Mouse (Mus musculus) lung, postnatal 0 days (tissue): ENCODE data around the gene Ccdc24. TPM values are rescaled to one million over a fixed set of nuclear protein-coding genes. Genes with fewer than 3 reads are reported as not detected.

ENCODE experiments used
- ATAC-seq: fragments of 200-750 bp; cut with Nextera tagmentation; 2 replicates; pipeline ENCODE4 v1.8.0; 2017; ENCODE audit warnings: moderate library complexity
- DNase-seq: peaks from one replicate; pipeline ENCODE4 v3.0.0-alpha.2; 2016; ENCODE audit warnings: low spot score
- H3K27ac ChIP-seq: fragments of 300-500 bp; sonication (generic); 2 replicates; pipeline ENCODE4 v1.5.1; 2014; ENCODE audit warnings: antibody characterized with exemption, mild to moderate bottlenecking, low read length, mixed read lengths
- H3K27me3 ChIP-seq: fragments of 300-500 bp; sonication (generic); replicated peaks from 2 replicates; pipeline ENCODE4 v1.6.1; 2014; ENCODE audit warnings: low read length, mixed read lengths; ENCODE audit not compliant: insufficient read depth
- H3K36me3 ChIP-seq: fragments of 300-500 bp; sonication (generic); 2 replicates; pipeline ENCODE4 v1.6.1; 2014; ENCODE audit warnings: low read length, mixed read lengths; ENCODE audit not compliant: insufficient read depth
- H3K4me1 ChIP-seq: fragments of 300-500 bp; sonication (generic); 2 replicates; pipeline ENCODE4 v1.6.1; 2014; ENCODE audit warnings: antibody characterized with exemption, low read depth, low read length, mixed read lengths; ENCODE audit not compliant: insufficient read depth
- H3K4me2 ChIP-seq: fragments of 300-500 bp; sonication (generic); replicated peaks from 2 replicates; pipeline ENCODE4 v1.6.1; 2014; ENCODE audit warnings: low read depth, mild to moderate bottlenecking, low read length, moderate library complexity, mixed read lengths
- H3K4me3 ChIP-seq: fragments of 300-500 bp; sonication (generic); 2 replicates; pipeline ENCODE4 v1.5.1; 2014; ENCODE audit warnings: low read depth, low read length
- H3K9ac ChIP-seq: fragments of 300-500 bp; sonication (generic); replicated peaks from 2 replicates; pipeline ENCODE4 v1.6.1; 2014; ENCODE audit warnings: low read depth, mild to moderate bottlenecking
- H3K9me3 ChIP-seq: fragments of 300-500 bp; sonication (generic); 2 replicates; pipeline ENCODE4 v1.6.1; 2016; ENCODE audit warnings: low read length, mixed read lengths
- CTCF ChIP-seq: IDR thresholded peaks from 2 replicates; pipeline ENCODE4 v1.5.1; 2016; ENCODE audit warnings: antibody characterized with exemption, mild to moderate bottlenecking
- EP300 ChIP-seq: IDR thresholded peaks from 2 replicates; pipeline ENCODE4 v1.6.1; 2016; ENCODE audit warnings: antibody characterized with exemption, mild to moderate bottlenecking, control low read depth
- WGBS: fragments of 180-500 bp; shearing (Covaris S2); extraction: QIAGEN DNeasy Blood & Tissue Kit; methylation state at CpG from one replicate; pipeline ENCODE4 v1.1.7; 2014; 5-methylcytosine and 5-hydroxymethylcytosine counted together
- polyA plus RNA-seq: library from polyadenylated mRNA; unstranded; fragments of >200 nt; fragmentation: Nextera tagmentation; extraction: Ambion mirVana; gene quantifications from 2 replicates; pipeline ENCODE4 v1.2.1, GENCODE M21; 2015

Gene Ccdc24
- polyA plus RNA-seq, 1 experiment from 2014 or later: 4.5 TPM

GRCm38 (mm10) chr4:117847011-117847410 is 25.3 kb downstream of the Ccdc24 start:
- DNase-seq (peak; percentile 65), ATAC-seq (peak; percentile 74)
- H3K4me3 ChIP-seq: no peak overlapping the region
- H3K9ac ChIP-seq: no peak overlapping the region
- H3K36me3 ChIP-seq: no peaks in the 10 kb centered on the region
- H3K9me3 ChIP-seq: no peaks in the 10 kb centered on the region
- no peak overlapping the region for H3K4me2 ChIP-seq
- H3K27me3 ChIP-seq: no peaks in the 10 kb centered on the region
- 48% methylated on average over 2 of the region's 2 CpGs for WGBS
- H3K4me1 ChIP-seq: 0 out of 2 replicates have a peak, but pooled peaks cover 3% of the 10 kb centered on the region
- no peak for TF ChIP-seq EP300
- TF ChIP-seq CTCF: no peak
- H3K27ac ChIP-seq: no peak overlapping the region

- ATAC-seq (no peak), DNase-seq (no peak)
- Histone ChIP-seq H3K4me3 (no peak overlapping the region), H3K27me3 (no peaks in the 10 kb centered on the region), H3K9me3 (no peaks in the 10 kb centered on the region), H3K4me1 (0 out of 2 replicates have a peak, but pooled peaks cover 3% of the 10 kb centered on the region), H3K27ac (no peak overlapping the region), H3K36me3 (no peaks in the 10 kb centered on the region), H3K9ac (no peak overlapping the region), H3K4me2 (no peak overlapping the region)
- 96% methylated on average over 4 of the region's 4 CpGs for WGBS
- TF ChIP-seq EP300: no peak
- no peak for TF ChIP-seq CTCF
Observed at GRCm38 (mm10) chr4:117846261-117846660, 26.1 kb downstream of the Ccdc24 start.

GRCm38 (mm10) chr4:117845316-117845715 is 27.0 kb downstream of the Ccdc24 start:
- TF ChIP-seq CTCF (no peak), EP300 (no peak)
- no peak for DNase-seq

GRCm38 (mm10) chr4:117844467-117844866 is 27.9 kb downstream of the Ccdc24 start:
- Histone ChIP-seq H3K4me1 (peaks cover 9% of the 10 kb centered on the region; the same call in 1 of the 2 replicates), H3K27me3 (no peaks in the 10 kb centered on the region), H3K9ac (no peak overlapping the region), H3K36me3 (no peaks in the 10 kb centered on the region), H3K27ac (no peak overlapping the region), H3K4me2 (no peak overlapping the region), H3K9me3 (no peaks in the 10 kb centered on the region), H3K4me3 (no peak overlapping the region)
- no peak for DNase-seq
- 81% methylated on average over 5 of the region's 5 CpGs for WGBS
- no peak for ATAC-seq
- no peak for TF ChIP-seq EP300
- no peak for TF ChIP-seq CTCF

More at GRCm38 (mm10) chr4:117845316-117845715, 27.0 kb downstream of the Ccdc24 start:
- Histone ChIP-seq H3K4me1 (peaks cover 6% of the 10 kb centered on the region; the same call in 1 of the 2 replicates), H3K9ac (no peak overlapping the region), H3K4me3 (no peak overlapping the region), H3K36me3 (no peaks in the 10 kb centered on the region), H3K27me3 (no peaks in the 10 kb centered on the region), H3K4me2 (no peak overlapping the region), H3K9me3 (no peaks in the 10 kb centered on the region), H3K27ac (no peak overlapping the region)
- 90% methylated on average over 11 of the region's 11 CpGs for WGBS
- no peak for ATAC-seq

GRCm38 (mm10) chr4:117843101-117843500 is 29.3 kb downstream of the Ccdc24 start:
- H3K9me3 ChIP-seq: no peaks in the 10 kb centered on the region
- H3K27me3 ChIP-seq: no peaks in the 10 kb centered on the region
- WGBS: 88% methylated on average over 5 of the region's 5 CpGs
- no peaks in the 10 kb centered on the region for H3K36me3 ChIP-seq
- peaks cover 10% of the 10 kb centered on the region; the same call in 1 of the 2 replicates for H3K4me1 ChIP-seq
- no peak overlapping the region for H3K4me2 ChIP-seq
- H3K9ac ChIP-seq: no peak overlapping the region
- DNase-seq: no peak
- ATAC-seq: no peak
- no peak overlapping the region for H3K27ac ChIP-seq
- no peak for TF ChIP-seq EP300
- TF ChIP-seq CTCF: no peak
- H3K4me3 ChIP-seq: no peak overlapping the region

- Histone ChIP-seq H3K27me3 (no peaks in the 10 kb centered on the region), H3K9me3 (no peaks in the 10 kb centered on the region), H3K27ac (no peak overlapping the region), H3K4me1 (peaks cover 18% of the 10 kb centered on the region), H3K9ac (no peak overlapping the region), H3K4me3 (no peak overlapping the region), H3K4me2 (no peak overlapping the region), H3K36me3 (no peaks in the 10 kb centered on the region)
- ATAC-seq (no peak), DNase-seq (no peak)
- TF ChIP-seq EP300: no peak
- TF ChIP-seq CTCF: no peak
- WGBS: 69% methylated on average over 3 of the region's 3 CpGs
Observed at GRCm38 (mm10) chr4:117841566-117841965, 30.8 kb downstream of the Ccdc24 start.

- H3K4me2 ChIP-seq: no peak overlapping the region
- H3K36me3 ChIP-seq: no peaks in the 10 kb centered on the region
- H3K4me1 ChIP-seq: peaks cover 15% of the 10 kb centered on the region
- DNase-seq (peak; percentile 86), ATAC-seq (peak; percentile 35)
- no peak overlapping the region for H3K4me3 ChIP-seq
- no peak overlapping the region for H3K9ac ChIP-seq
- H3K27ac ChIP-seq: peak overlapping the region; percentile 47; the same call in 1 of the 2 replicates
- H3K27me3 ChIP-seq: no peaks in the 10 kb centered on the region
- 74% methylated on average over 5 of the region's 5 CpGs for WGBS
- H3K9me3 ChIP-seq: no peaks in the 10 kb centered on the region
- TF ChIP-seq EP300 (peak; percentile 40; the same call in 1 of the 2 replicates), CTCF (no peak)
Observed at GRCm38 (mm10) chr4:117840821-117841220, 31.5 kb downstream of the Ccdc24 start.
